Mouse (Mus musculus): ENCODE data around the gene Fbxw8. TPM values are rescaled to one million over a fixed set of nuclear protein-coding genes. Genes with fewer than 3 reads are reported as not detected.

The Fbxw8 gene
- polyA plus RNA-seq, 1 experiment from 2014 or later, result 7.9 TPM

- H3K27ac ChIP-seq (ENCODE audit: low read length), result no peak overlapping the region
- no peaks in the 10 kb centered on the region for H3K9me3 ChIP-seq (replicated peaks; ENCODE audit: control insufficient read depth, low read length)
- H3K4me1 ChIP-seq (ENCODE audit: control insufficient read depth, low read depth, low read length), result no peaks in the 10 kb centered on the region
- H3K4me2 ChIP-seq (ENCODE audit: low read depth, low read length), result no peak overlapping the region
- WGBS (ENCODE audit: insufficient replicate concordance), result 58% methylated on average over 12 of the region's 12 CpGs
- H3K9ac ChIP-seq (ENCODE audit: low read depth, low read length), result no peak overlapping the region
- no peaks in the 10 kb centered on the region; the same call in none of the 2 replicates for H3K27me3 ChIP-seq (ENCODE audit: control insufficient read depth, insufficient read depth, low read depth, low read length)
- no peaks in the 10 kb centered on the region for H3K36me3 ChIP-seq (ENCODE audit: control insufficient read depth, insufficient read depth)
- H3K4me3 ChIP-seq (ENCODE audit: low read depth, low read length), result no peak overlapping the region
- no peak for ATAC-seq (ENCODE audit: low read depth)
These were observed 116.0 kb downstream of the Fbxw8 start for GRCm38 (mm10) chr5:118039241-118039668.

- Histone ChIP-seq H3K36me3 (ENCODE audit: control insufficient read depth, insufficient read depth) (no peaks in the 10 kb centered on the region), H3K27ac (ENCODE audit: low read length) (no peak overlapping the region), H3K4me1 (ENCODE audit: control insufficient read depth, low read depth, low read length) (no peaks in the 10 kb centered on the region), H3K9ac (ENCODE audit: low read depth, low read length) (no peak overlapping the region), H3K9me3 (replicated peaks; ENCODE audit: control insufficient read depth, low read length) (no peaks in the 10 kb centered on the region), H3K27me3 (ENCODE audit: control insufficient read depth, insufficient read depth, low read depth, low read length) (no peaks in the 10 kb centered on the region; the same call in none of the 2 replicates), H3K4me2 (ENCODE audit: low read depth, low read length) (no peak overlapping the region), H3K4me3 (ENCODE audit: low read depth, low read length) (no peak overlapping the region)
- 16% methylated on average over 10 of the region's 10 CpGs for WGBS (ENCODE audit: insufficient replicate concordance)
- ATAC-seq (ENCODE audit: low read depth), result no peak
These were observed 117.3 kb downstream of the Fbxw8 start for GRCm38 (mm10) chr5:118037798-118038484.

GRCm38 (mm10) chr5:118036888-118037797, 118.1 kb downstream of the Fbxw8 start:
- Histone ChIP-seq H3K27ac (ENCODE audit: low read length) (no peak overlapping the region), H3K4me2 (ENCODE audit: low read depth, low read length) (no peak overlapping the region)
- WGBS (ENCODE audit: insufficient replicate concordance), result 33% methylated on average over 25 of the region's 25 CpGs

GRCm38 (mm10) chr5:118035786-118036185, 119.5 kb downstream of the Fbxw8 start:
- H3K4me1 ChIP-seq (ENCODE audit: control insufficient read depth, low read depth, low read length), result no peaks in the 10 kb centered on the region
- H3K36me3 ChIP-seq (ENCODE audit: control insufficient read depth, insufficient read depth), result no peaks in the 10 kb centered on the region
- H3K27me3 ChIP-seq (ENCODE audit: control insufficient read depth, insufficient read depth, low read depth, low read length), result no peaks in the 10 kb centered on the region; the same call in none of the 2 replicates
- H3K4me3 ChIP-seq (ENCODE audit: low read depth, low read length), result no peak overlapping the region
- no peak overlapping the region for H3K4me2 ChIP-seq (ENCODE audit: low read depth, low read length)
- WGBS (ENCODE audit: insufficient replicate concordance), result 34% methylated on average over 3 of the region's 3 CpGs
- H3K27ac ChIP-seq (ENCODE audit: low read length), result no peak overlapping the region
- H3K9ac ChIP-seq (ENCODE audit: low read depth, low read length), result no peak overlapping the region
- ATAC-seq (ENCODE audit: low read depth), result no peak
- H3K9me3 ChIP-seq (replicated peaks; ENCODE audit: control insufficient read depth, low read length), result no peaks in the 10 kb centered on the region

More at GRCm38 (mm10) chr5:118036888-118037797, 118.1 kb downstream of the Fbxw8 start:
- no peaks in the 10 kb centered on the region for H3K4me1 ChIP-seq (ENCODE audit: control insufficient read depth, low read depth, low read length)
- H3K36me3 ChIP-seq (ENCODE audit: control insufficient read depth, insufficient read depth), result no peaks in the 10 kb centered on the region
- H3K9me3 ChIP-seq (replicated peaks; ENCODE audit: control insufficient read depth, low read length), result no peaks in the 10 kb centered on the region
- H3K4me3 ChIP-seq (ENCODE audit: low read depth, low read length), result no peak overlapping the region
- no peak for ATAC-seq (ENCODE audit: low read depth)
- no peak overlapping the region for H3K9ac ChIP-seq (ENCODE audit: low read depth, low read length)
- H3K27me3 ChIP-seq (ENCODE audit: control insufficient read depth, insufficient read depth, low read depth, low read length), result no peaks in the 10 kb centered on the region; the same call in none of the 2 replicates

- Histone ChIP-seq H3K27ac (ENCODE audit: low read length) (no peak overlapping the region), H3K4me1 (ENCODE audit: control insufficient read depth, low read depth, low read length) (no peaks in the 10 kb centered on the region), H3K27me3 (ENCODE audit: control insufficient read depth, insufficient read depth, low read depth, low read length) (peaks cover 10% of the 10 kb centered on the region), H3K9ac (ENCODE audit: low read depth, low read length) (no peak overlapping the region), H3K4me2 (ENCODE audit: low read depth, low read length) (no peak overlapping the region), H3K4me3 (ENCODE audit: low read depth, low read length) (no peak overlapping the region), H3K36me3 (ENCODE audit: control insufficient read depth, insufficient read depth) (no peaks in the 10 kb centered on the region), H3K9me3 (replicated peaks; ENCODE audit: control insufficient read depth, low read length) (no peaks in the 10 kb centered on the region)
- 65% methylated on average over 1 of the region's 1 CpGs for WGBS (ENCODE audit: insufficient replicate concordance)
- ATAC-seq (ENCODE audit: low read depth), result no peak
These were observed 120.6 kb downstream of the Fbxw8 start for GRCm38 (mm10) chr5:118034632-118035031.

- WGBS (ENCODE audit: insufficient replicate concordance), result 48% methylated on average over 6 of the region's 6 CpGs
- no peak overlapping the region for H3K4me2 ChIP-seq (ENCODE audit: low read depth, low read length)
- no peak overlapping the region for H3K27ac ChIP-seq (ENCODE audit: low read length)
- peaks cover 2% of the 10 kb centered on the region for H3K4me1 ChIP-seq (ENCODE audit: control insufficient read depth, low read depth, low read length)
- no peak overlapping the region for H3K4me3 ChIP-seq (ENCODE audit: low read depth, low read length)
- no peaks in the 10 kb centered on the region for H3K9me3 ChIP-seq (replicated peaks; ENCODE audit: control insufficient read depth, low read length)
- H3K36me3 ChIP-seq (ENCODE audit: control insufficient read depth, insufficient read depth), result no peaks in the 10 kb centered on the region
- H3K9ac ChIP-seq (ENCODE audit: low read depth, low read length), result no peak overlapping the region
- ATAC-seq (ENCODE audit: low read depth), result no peak
- peaks cover 19% of the 10 kb centered on the region for H3K27me3 ChIP-seq (ENCODE audit: control insufficient read depth, insufficient read depth, low read depth, low read length)
These were observed 121.5 kb downstream of the Fbxw8 start for GRCm38 (mm10) chr5:118033740-118034139.

GRCm38 (mm10) chr5:118033328-118033727, 121.9 kb downstream of the Fbxw8 start:
- Histone ChIP-seq H3K4me2 (ENCODE audit: low read depth, low read length) (no peak overlapping the region), H3K9ac (ENCODE audit: low read depth, low read length) (no peak overlapping the region), H3K4me3 (ENCODE audit: low read depth, low read length) (no peak overlapping the region), H3K4me1 (ENCODE audit: control insufficient read depth, low read depth, low read length) (peaks cover 4% of the 10 kb centered on the region), H3K27ac (ENCODE audit: low read length) (no peak overlapping the region), H3K36me3 (ENCODE audit: control insufficient read depth, insufficient read depth) (no peaks in the 10 kb centered on the region), H3K27me3 (ENCODE audit: control insufficient read depth, insufficient read depth, low read depth, low read length) (peaks cover 23% of the 10 kb centered on the region), H3K9me3 (replicated peaks; ENCODE audit: control insufficient read depth, low read length) (no peaks in the 10 kb centered on the region)
- 35% methylated on average over 4 of the region's 4 CpGs for WGBS (ENCODE audit: insufficient replicate concordance)
- ATAC-seq (ENCODE audit: low read depth), result no peak

- 56% methylated on average over 4 of the region's 4 CpGs for WGBS (ENCODE audit: insufficient replicate concordance)
- no peak for ATAC-seq (ENCODE audit: low read depth)
- Histone ChIP-seq H3K27me3 (ENCODE audit: control insufficient read depth, insufficient read depth, low read depth, low read length) (peaks cover 41% of the 10 kb centered on the region), H3K36me3 (ENCODE audit: control insufficient read depth, insufficient read depth) (no peaks in the 10 kb centered on the region), H3K27ac (ENCODE audit: low read length) (no peak overlapping the region), H3K9ac (ENCODE audit: low read depth, low read length) (no peak overlapping the region), H3K9me3 (replicated peaks; ENCODE audit: control insufficient read depth, low read length) (no peaks in the 10 kb centered on the region), H3K4me2 (ENCODE audit: low read depth, low read length) (no peak overlapping the region), H3K4me3 (ENCODE audit: low read depth, low read length) (no peak overlapping the region), H3K4me1 (ENCODE audit: control insufficient read depth, low read depth, low read length) (peaks cover 6% of the 10 kb centered on the region)
These were observed 123.8 kb downstream of the Fbxw8 start for GRCm38 (mm10) chr5:118031508-118031907.

- H3K36me3 ChIP-seq (ENCODE audit: control insufficient read depth, insufficient read depth), result no peaks in the 10 kb centered on the region
- no peak for ATAC-seq (ENCODE audit: low read depth)
- H3K27ac ChIP-seq (ENCODE audit: low read length), result no peak overlapping the region
- WGBS (ENCODE audit: insufficient replicate concordance), result 21% methylated on average over 5 of the region's 5 CpGs
- H3K27me3 ChIP-seq (ENCODE audit: control insufficient read depth, insufficient read depth, low read depth, low read length), result peaks cover 46% of the 10 kb centered on the region
- H3K9me3 ChIP-seq (replicated peaks; ENCODE audit: control insufficient read depth, low read length), result no peaks in the 10 kb centered on the region
- H3K9ac ChIP-seq (ENCODE audit: low read depth, low read length), result no peak overlapping the region
- H3K4me2 ChIP-seq (ENCODE audit: low read depth, low read length), result no peak overlapping the region
- no peak overlapping the region for H3K4me3 ChIP-seq (ENCODE audit: low read depth, low read length)
- H3K4me1 ChIP-seq (ENCODE audit: control insufficient read depth, low read depth, low read length), result peaks cover 6% of the 10 kb centered on the region
These were observed 124.2 kb downstream of the Fbxw8 start for GRCm38 (mm10) chr5:118031059-118031458.
